In the genomic region with DNA sequence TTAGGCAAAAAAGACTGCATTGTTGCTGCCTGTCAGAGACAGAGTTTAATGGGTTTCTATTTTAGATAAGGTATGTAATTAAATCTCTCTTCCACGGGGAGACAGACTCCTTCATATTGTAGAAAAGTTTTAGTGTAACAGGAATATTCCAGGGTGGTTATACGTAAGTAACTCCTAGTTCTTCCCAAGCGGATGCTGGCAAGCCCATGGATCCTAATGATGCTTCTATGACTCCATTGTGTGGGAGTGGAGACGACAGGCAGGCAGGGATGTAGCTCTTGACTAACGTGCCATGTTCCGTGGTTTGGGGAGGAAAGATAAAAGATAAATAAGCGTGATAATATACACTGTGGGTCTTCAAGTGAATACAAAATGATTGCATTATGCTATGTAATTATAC, we compare ENCODE assay signal across 18 mouse cellular contexts. TPM values are rescaled to one million over a fixed set of nuclear protein-coding genes. Genes with fewer than 3 reads are reported as not detected.
"Had no signal": no experiment of that assay in that cellular context is flagged by ENCODE, and none has a peak within 500 bp of the region (broad histone marks: within the 10 kb centered on the region; RNA-seq: fewer than 3 reads in every experiment).

No protein-coding gene starts in this region.

- H3K4me2 ChIP-seq: limb, embryonic 13.5 days; liver, embryonic 13.5 days; lung, embryonic 14.5 days; midbrain, embryonic 12.5 days; midbrain, embryonic 15.5 days; neural tube, embryonic 12.5 days; neural tube, embryonic 15.5 days had no signal

- H3K9me3 ChIP-seq: midbrain, embryonic 15.5 days; neural tube, embryonic 15.5 days had no signal

- DNase-seq: kidney, adult 9 months; kidney, postnatal 14 days; kidney, postnatal 4 days; left cerebral cortex, postnatal 4 days; liver; liver, embryonic 13.5 days; lung, embryonic 14.5 days; right cerebral cortex, adult 18-20 months; right cerebral cortex, postnatal 14 days; right cerebral cortex, postnatal 4 days; thymus, postnatal 25 days had no signal

- H3K9ac ChIP-seq: limb, embryonic 13.5 days; liver, embryonic 13.5 days; lung, embryonic 14.5 days; midbrain, embryonic 12.5 days; midbrain, embryonic 15.5 days; neural tube, embryonic 12.5 days; neural tube, embryonic 15.5 days had no signal

- ATAC-seq: lung, postnatal 0 days; midbrain, embryonic 15.5 days had no signal

- H3K27ac ChIP-seq: limb, embryonic 13.5 days; liver, embryonic 13.5 days; macrophage; midbrain, embryonic 12.5 days; midbrain, embryonic 15.5 days; neural tube, embryonic 12.5 days; neural tube, embryonic 15.5 days had no signal

- H3K36me3 ChIP-seq: limb, embryonic 13.5 days; liver, embryonic 13.5 days; midbrain, embryonic 12.5 days; midbrain, embryonic 15.5 days; neural tube, embryonic 12.5 days; neural tube, embryonic 15.5 days had no signal

- H3K4me1 ChIP-seq: midbrain, embryonic 12.5 days; midbrain, embryonic 15.5 days; neural tube, embryonic 12.5 days; neural tube, embryonic 15.5 days had no signal

- H3K27me3 ChIP-seq: limb, embryonic 13.5 days; liver, embryonic 13.5 days; midbrain, embryonic 12.5 days; midbrain, embryonic 15.5 days; neural tube, embryonic 12.5 days; neural tube, embryonic 15.5 days had no signal

- H3K4me3 ChIP-seq: limb, embryonic 13.5 days; liver, embryonic 13.5 days; midbrain, embryonic 12.5 days; midbrain, embryonic 15.5 days; neural tube, embryonic 12.5 days; neural tube, embryonic 15.5 days had no signal

RNA-seq across cellular contexts. Expression of gene Prickle1, which starts 41.3 kb away (rescaled TPM):
- polyA plus RNA-seq: macrophage had no signal
